8 mouse cellular contexts compared by ENCODE assay signal in the genomic region with DNA sequence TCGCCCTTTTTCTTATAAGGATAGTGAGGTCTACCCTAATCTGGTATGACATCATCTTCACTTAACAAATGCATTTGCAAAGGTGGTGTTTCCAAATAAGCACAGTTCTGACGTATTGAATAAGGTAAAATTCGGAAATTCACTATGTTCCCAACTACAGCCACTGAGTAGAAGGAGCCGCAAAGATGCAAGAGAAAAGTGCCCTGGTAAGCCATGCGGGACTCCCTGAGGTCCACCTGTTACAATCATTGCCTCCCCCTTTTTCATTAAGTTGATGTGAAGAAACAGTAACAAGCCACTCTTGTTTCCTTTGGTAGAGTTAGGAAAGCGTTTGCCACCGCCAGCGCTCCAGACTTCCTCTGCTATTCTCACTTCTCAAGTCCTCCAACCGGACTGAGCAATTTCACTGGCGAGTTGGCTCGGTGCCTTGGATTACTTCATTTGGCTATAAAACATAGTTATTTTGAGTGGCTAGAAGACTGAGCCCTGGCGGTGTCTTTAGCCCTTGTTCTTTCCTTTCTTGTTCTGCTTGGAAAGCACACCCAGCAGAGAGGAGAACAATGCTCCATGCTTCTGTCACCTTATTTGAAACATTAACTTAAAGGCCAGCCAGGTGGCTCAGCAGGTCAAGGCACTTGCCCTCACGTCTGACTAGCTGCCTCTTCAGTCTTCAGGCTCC. TPM values are rescaled to one million over a fixed set of nuclear protein-coding genes. Genes with fewer than 3 reads are reported as not detected.
A peak's percentile ranks its signal among the peaks of the same experiment; 100 is the strongest.
DNase-seq lines count a peak whose midpoint lies in the region; ATAC-seq and TF ChIP-seq lines count a peak whose summit lies in the region.

No protein-coding gene starts in this region.

- peak overlapping the region; percentile 59 for H3K27ac ChIP-seq in gastrocnemius, adult 2 months
- H3K27ac ChIP-seq in kidney, adult 2 months (ENCODE audit: insufficient read depth, low read depth, low read length), result no peak overlapping the region
- H3K27ac ChIP-seq in lung, embryonic 16.5 days (ENCODE audit: low read length), result peak overlapping the region; percentile 90

- WGBS in kidney, adult 2 months, result 27% methylated on average over 13 of the region's 13 CpGs
- 32% methylated on average over 13 of the region's 13 CpGs for WGBS in lung, embryonic 16.5 days

- ATAC-seq in frontal cortex, adult (ENCODE audit: low TSS enrichment), result peak; percentile 88
- ATAC-seq in lung, embryonic 16.5 days (ENCODE audit: low read depth), result peak; percentile 91

- H3K9me3 ChIP-seq in lung, embryonic 16.5 days (ENCODE audit: control insufficient read depth, low read length), result no peaks in the 10 kb centered on the region

- 0 out of 2 replicates have a peak overlapping the region, but pooled peaks have one; percentile 0 for H3K4me2 ChIP-seq in lung, embryonic 16.5 days (ENCODE audit: low read depth, low read length)

- 0 out of 2 replicates have a peak overlapping the region, but pooled peaks have one; percentile 2 for H3K9ac ChIP-seq in lung, embryonic 16.5 days (ENCODE audit: low read length)

- DNase-seq in frontal cortex, postnatal 14 days (ENCODE audit: low spot score in 2 of 2), result no peak
- DNase-seq in adipocyte (ENCODE audit: low spot score), result peak; percentile 93
- peak; percentile 90 for DNase-seq in gastrocnemius, adult 2 months
- DNase-seq in kidney, adult 2 months, result peak; percentile 91
- peak; percentile 71 to 85 for DNase-seq in urinary bladder, postnatal 4 days (ENCODE audit: low spot score in 2 of 2)
- DNase-seq in retina, embryonic 14.5 days (ENCODE audit: low spot score), result no peak

- no peaks in the 10 kb centered on the region for H3K36me3 ChIP-seq in kidney, adult 2 months (ENCODE audit: control insufficient read depth, insufficient read depth, low read length)
- no peaks in the 10 kb centered on the region for H3K36me3 ChIP-seq in lung, embryonic 16.5 days (ENCODE audit: control insufficient read depth, insufficient read depth, low read length)

- no peaks in the 10 kb centered on the region for H3K27me3 ChIP-seq in kidney, adult 2 months (replicated peaks; ENCODE audit: control insufficient read depth, insufficient read depth, low read length)
- H3K27me3 ChIP-seq in lung, embryonic 16.5 days (ENCODE audit: control insufficient read depth, insufficient read depth, low read depth, low read length), result no peaks in the 10 kb centered on the region

- H3K4me3 ChIP-seq in gastrocnemius, adult 2 months, result peak overlapping the region; percentile 51
- H3K4me3 ChIP-seq in kidney, adult 2 months (ENCODE audit: insufficient read depth, low read depth, low read length), result no peak overlapping the region
- H3K4me3 ChIP-seq in lung, embryonic 16.5 days (ENCODE audit: low read length), result no peak overlapping the region

- TF ChIP-seq CTCF in gastrocnemius, adult 2 months (IDR thresholded peaks at IDR 0.05), result peak; percentile 28
- no peak for TF ChIP-seq CTCF in kidney, adult 2 months (conservative IDR thresholded peaks at IDR 0.05; ENCODE audit: insufficient read depth, insufficient read length, low read depth, low read length)

- no peak for TF ChIP-seq POLR2A in kidney, adult 2 months (IDR thresholded peaks at IDR 0.05; ENCODE audit: low read depth, low read length)

- intact Hi-C loops in gastrocnemius, adult 2 months (cut with DNase I), result no loop called here

- H3K4me1 ChIP-seq in kidney, adult 2 months (ENCODE audit: control insufficient read depth, insufficient read depth, low read length), result peaks cover 10% of the 10 kb centered on the region; the same call in 1 of the 2 replicates
- H3K4me1 ChIP-seq in lung, embryonic 16.5 days (replicated peaks; ENCODE audit: control insufficient read depth, insufficient read depth, low read length), result peaks cover 20% of the 10 kb centered on the region

RNA-seq across cellular contexts. Expression of a gene that starts 14.9 kb away (rescaled TPM):
- total RNA-seq in gastrocnemius, adult 2 months (2021), result 10 to 100 TPM; 30.5 to 42.2 TPM
- polyA plus RNA-seq in kidney, adult 2 months (2012; rRNA removed), result 20.1 and 22.2 TPM in 2 replicates
- 75.4 and 79.0 TPM in 2 replicates for polyA plus RNA-seq in lung, embryonic 16.5 days (2015; fragmentation: Nextera tagmentation; extraction: Ambion mirVana)

RNA-seq across cellular contexts. Expression of a gene that starts 51.2 kb away (rescaled TPM):
- not detected for total RNA-seq in gastrocnemius, adult 2 months (2021)
- 2.6 and 3.2 TPM in 2 replicates for polyA plus RNA-seq in kidney, adult 2 months (2012; rRNA removed)
- 0.77 and 0.87 TPM in 2 replicates for polyA plus RNA-seq in lung, embryonic 16.5 days (2015; fragmentation: Nextera tagmentation; extraction: Ambion mirVana)

Comparison
In these comparisons a context has a peak if more than half of its experiments do, and no peak if none do; other contexts are left out.
1. DNase-seq: peak in adipocyte (single experiment), gastrocnemius, adult 2 months (single experiment), kidney, adult 2 months (single experiment) and urinary bladder, postnatal 4 days (2 of 2); none in frontal cortex, postnatal 14 days (0 of 2) and retina, embryonic 14.5 days (single experiment).